Mouse (Mus musculus) colon, adult 2 months (tissue): ENCODE data around the gene Zfp300. TPM values are rescaled to one million over a fixed set of nuclear protein-coding genes. Genes with fewer than 3 reads are reported as not detected.

Experiments used
- polyA plus RNA-seq: library from polyadenylated mRNA; depleted of rRNA; stranded (reverse); fragments of >200 nt; gene quantifications from 2 replicates; pipeline ENCODE4 v1.2.3, GENCODE M21; 2012; rRNA removed

Zfp300 gene
- 0.02 TPM in 1 of 2 replicates, not detected in the other for polyA plus RNA-seq

GRCm38 (mm10) chrX:21088983-21089866 lies at the start of gene Zfp300:
Gene Zfp300, minus strand, starts transcription at chrX:21089527.

GRCm38 (mm10) chrX:21115520-21115919 lies 26.2 kb upstream of the Zfp300 start, which contains the start of gene Ssxa1:
Gene Ssxa1, plus strand, starts transcription at chrX:21115820.

GRCm38 (mm10) chrX:21068106-21068505 lies 21.2 kb downstream of the Zfp300 start, which contains the start of gene Spaca5:
Gene Spaca5, plus strand, starts transcription at chrX:21068406.

GRCm38 (mm10) chrX:21061866-21062543 lies 27.3 kb downstream of the Zfp300 start, which contains the start of gene Zfp182:
Gene Zfp182, minus strand, starts transcription at chrX:21062316.

Other genes with a start within 250 kb of the Zfp300 start
- gene Timp1, start 219.4 kb downstream of the Zfp300 start, polyA plus RNA-seq = 6.2 and 9.3 TPM in 2 replicates
- 2.0 and 3.4 TPM in 2 replicates for gene Syn1, start 168.5 kb downstream of the Zfp300 start, polyA plus RNA-seq
- 25.2 and 26.5 TPM in 2 replicates for gene Cfp, start 158.0 kb downstream of the Zfp300 start, polyA plus RNA-seq
- 9.0 and 9.5 TPM in 2 replicates for gene Elk1, start 138.9 kb downstream of the Zfp300 start, polyA plus RNA-seq
- gene Uxt, start 127.5 kb downstream of the Zfp300 start, polyA plus RNA-seq = 10.0 and 14.7 TPM in 2 replicates
- gene Zfp182, start 27.2 kb downstream of the Zfp300 start, polyA plus RNA-seq = 0.36 and 0.38 TPM in 2 replicates
- not detected in 2 replicates for gene Spaca5, start 21.1 kb downstream of the Zfp300 start, polyA plus RNA-seq
- gene Ssxa1, start 26.3 kb upstream of the Zfp300 start, polyA plus RNA-seq = not detected in 2 replicates
- gene Gm21876, start 86.1 kb upstream of the Zfp300 start, polyA plus RNA-seq = not detected in 2 replicates